Mouse (Mus musculus) thymus, adult 2 months (tissue): ENCODE results near the gene Atp2a2.

Source experiments
- CTCF ChIP-seq: fragments of 200-500 bp; IDR thresholded peaks from 2 replicates; pipeline ENCODE4 v1.5.1; 2012; ENCODE audit warnings: mild to moderate bottlenecking, control low read depth, low read length, moderate library complexity, borderline replicate concordance; ENCODE audit not compliant: control insufficient read depth, poor library complexity, insufficient read depth; ENCODE audit errors: extremely low read depth
- POLR2A ChIP-seq: fragments of 200-500 bp; IDR thresholded peaks from 2 replicates; pipeline ENCODE4 v1.6.1; 2012; ENCODE audit warnings: mild to moderate bottlenecking, low read length, control low read depth, moderate library complexity; ENCODE audit not compliant: control insufficient read depth, poor library complexity, insufficient read depth; ENCODE audit errors: extremely low read depth

DNA sequence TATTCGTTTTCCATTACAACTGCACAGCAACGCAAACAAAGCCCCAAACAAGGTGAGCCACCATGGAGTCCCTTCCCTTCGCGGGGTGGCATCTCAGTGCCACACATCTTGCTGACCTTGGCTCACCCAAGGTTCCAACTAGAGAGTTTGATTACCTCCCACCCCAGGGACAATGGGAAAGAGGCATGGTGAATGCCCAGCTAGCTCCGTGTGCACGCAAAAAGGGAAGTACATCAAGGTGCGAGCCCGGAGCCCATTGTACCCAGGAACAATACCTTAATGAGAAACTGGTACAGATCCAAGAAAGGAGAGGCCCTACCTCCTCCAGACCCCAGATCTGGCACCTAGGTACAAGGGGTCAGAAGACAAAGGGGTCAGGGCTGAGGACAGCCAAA, 12.1 kb upstream of the Atp2a2 start:
- TF ChIP-seq CTCF, result no peak
- TF ChIP-seq POLR2A, result no peak
